Mouse (Mus musculus) urinary bladder, adult 18-20 months (tissue): ENCODE measurements around the gene Blmh.

Experiments used
- DNase-seq, 2 experiments: peaks; one replicate each; pipeline ENCODE4 v3.0.0; 2022; ENCODE audit warnings: low spot score in 2 of 2, mixed read lengths in 2 of 2

The Blmh gene

DNA sequence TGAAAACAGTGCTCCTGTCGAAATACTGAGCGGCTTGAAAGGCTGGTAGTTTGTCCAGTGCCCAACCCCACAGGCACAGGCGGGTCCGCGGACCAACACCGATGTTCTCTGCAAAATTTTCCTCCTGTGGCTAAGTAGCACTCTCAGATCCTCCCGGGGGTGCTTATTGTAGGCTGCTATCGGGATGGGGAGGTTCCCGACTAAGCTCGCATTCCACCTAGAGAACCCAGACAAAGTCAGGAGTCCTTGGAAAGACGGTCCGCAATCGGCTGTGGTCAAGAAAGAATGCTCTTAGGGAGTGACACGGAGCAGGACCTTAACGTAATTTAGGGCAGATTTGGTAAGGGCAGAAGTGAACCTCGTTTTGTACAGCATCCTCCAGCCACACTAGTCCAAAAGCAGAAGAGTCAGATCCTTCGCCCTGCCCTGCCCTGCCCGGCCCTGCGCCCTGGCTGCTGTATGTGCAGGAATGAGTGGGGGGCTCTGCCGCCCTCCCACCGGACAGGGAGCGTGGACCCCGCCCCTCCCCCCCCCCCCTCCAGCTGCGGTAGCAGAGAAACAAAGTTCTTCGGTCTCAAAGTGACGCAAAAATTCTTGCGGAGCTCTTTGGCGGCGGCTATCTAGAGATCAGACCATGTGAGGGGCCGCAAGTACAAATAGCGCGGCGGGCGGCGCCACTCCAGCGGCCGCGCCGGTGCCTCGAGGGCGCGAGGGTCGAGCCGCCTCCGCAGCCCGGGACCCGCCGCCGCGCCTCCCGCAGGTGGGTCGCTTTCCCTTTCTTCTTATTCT lies 73.5 kb downstream of the Blmh start, which contains the start of gene Slc6a4:
Gene Slc6a4 (plus strand): TSS at position 688 of the 789 bp plus-strand sequence.
- DNase-seq = peak in 1 of 2 experiments; percentile 28

DNA sequence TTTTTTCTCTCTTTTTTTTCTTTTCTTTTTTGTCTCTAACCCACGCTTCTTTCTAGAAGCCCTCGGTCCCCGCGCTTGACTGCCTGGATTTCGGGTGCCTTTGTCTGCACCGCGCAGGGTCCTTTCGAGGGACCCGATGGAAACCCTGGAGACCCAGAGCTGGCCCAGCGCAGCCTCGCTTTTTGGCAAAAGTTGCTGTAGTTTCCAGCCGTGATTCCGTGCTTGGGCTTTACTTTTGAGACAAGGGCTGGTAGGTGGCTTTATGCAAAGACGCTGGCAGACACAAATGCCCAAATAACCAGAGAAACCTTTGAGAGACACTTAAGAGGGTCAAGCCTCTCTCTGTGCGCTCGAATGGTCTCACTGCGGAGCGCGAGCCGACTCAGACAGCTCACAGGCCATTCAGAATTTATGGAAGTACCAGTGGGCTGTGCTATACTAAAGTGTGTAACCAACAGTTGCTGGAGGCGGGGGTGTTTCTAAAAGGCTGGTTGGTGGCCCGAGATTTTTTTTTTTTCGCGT lies 74.2 kb downstream of the Blmh start:
- no peak for DNase-seq

DNA sequence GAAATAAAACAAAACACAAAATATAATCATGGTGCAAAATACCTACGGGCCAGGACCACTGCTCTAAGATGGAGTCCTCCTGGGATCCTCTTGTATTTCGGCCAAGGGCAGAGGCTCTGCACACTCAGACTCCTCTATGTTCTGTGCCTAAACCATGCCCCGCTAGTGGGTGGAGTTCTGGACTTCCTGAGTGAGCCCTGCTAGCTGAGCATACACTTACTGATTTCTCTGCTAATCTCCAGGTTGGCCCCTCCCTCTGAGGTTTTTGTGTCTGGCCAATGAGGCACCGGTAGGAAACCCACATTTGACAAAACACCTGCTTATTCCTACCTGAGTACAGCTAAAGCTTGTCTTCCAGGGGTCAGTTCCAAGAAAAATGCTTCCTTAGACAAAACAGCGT lies 76.1 kb downstream of the Blmh start:
- DNase-seq = no peak

DNA sequence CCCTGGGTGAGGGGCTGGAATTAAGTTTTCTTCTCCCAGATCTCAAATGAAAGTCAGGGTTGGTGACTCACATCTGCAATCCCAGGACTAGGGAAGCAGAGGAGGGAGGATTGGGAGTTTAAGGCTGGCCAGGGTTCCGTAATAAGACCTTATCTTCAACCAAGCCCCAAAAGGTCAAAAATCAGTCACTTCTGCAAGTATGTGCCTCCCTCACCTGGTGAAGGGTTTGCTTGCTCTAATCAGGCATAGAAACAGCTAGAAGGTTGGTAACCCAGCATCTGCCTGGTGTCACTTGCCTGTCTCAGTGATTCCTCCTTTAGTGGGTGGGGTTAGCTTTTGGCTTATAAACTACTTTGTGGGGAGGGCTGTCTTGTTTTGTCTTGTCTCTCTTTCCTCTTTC lies 77.8 kb downstream of the Blmh start:
- no peak for DNase-seq

DNA sequence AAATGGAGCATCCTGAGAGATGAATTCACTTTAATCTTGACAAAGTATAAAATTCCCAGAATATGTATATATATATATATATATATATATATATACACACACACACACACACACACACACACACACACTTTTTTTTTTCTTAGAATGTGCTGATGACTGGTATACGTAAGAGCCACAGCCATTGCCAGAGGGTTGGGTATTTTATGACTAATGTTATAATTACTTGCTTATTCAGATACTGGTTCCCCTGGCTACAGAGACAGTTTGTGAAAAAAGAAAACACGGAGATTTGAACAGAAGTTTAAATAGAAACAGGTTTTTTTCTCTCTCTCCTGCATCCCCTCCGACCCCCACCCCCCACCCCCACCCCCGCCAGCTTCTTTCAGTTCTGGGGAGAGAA lies 81.3 kb downstream of the Blmh start:
- no peak for DNase-seq

DNA sequence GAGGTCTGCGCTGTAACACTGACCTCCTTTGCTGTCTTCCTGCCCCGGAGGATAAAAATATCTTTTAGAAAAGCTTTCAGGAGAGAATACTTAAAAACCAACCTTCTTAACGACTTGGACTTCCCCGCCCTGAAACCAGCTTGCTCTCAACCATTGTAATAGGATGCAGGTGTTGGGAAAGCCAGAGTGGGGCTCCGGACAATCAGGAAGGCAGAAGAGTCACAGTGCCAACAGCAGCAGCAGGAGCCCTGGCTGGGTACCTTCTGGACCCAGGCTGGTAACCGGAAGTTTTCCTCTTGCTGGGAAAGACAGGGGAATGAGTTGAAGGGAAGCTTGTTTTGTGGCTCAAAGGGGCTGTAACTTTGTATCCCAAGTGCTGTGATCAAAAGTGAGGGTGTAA lies 82.0 kb downstream of the Blmh start:
- DNase-seq = no peak

DNA sequence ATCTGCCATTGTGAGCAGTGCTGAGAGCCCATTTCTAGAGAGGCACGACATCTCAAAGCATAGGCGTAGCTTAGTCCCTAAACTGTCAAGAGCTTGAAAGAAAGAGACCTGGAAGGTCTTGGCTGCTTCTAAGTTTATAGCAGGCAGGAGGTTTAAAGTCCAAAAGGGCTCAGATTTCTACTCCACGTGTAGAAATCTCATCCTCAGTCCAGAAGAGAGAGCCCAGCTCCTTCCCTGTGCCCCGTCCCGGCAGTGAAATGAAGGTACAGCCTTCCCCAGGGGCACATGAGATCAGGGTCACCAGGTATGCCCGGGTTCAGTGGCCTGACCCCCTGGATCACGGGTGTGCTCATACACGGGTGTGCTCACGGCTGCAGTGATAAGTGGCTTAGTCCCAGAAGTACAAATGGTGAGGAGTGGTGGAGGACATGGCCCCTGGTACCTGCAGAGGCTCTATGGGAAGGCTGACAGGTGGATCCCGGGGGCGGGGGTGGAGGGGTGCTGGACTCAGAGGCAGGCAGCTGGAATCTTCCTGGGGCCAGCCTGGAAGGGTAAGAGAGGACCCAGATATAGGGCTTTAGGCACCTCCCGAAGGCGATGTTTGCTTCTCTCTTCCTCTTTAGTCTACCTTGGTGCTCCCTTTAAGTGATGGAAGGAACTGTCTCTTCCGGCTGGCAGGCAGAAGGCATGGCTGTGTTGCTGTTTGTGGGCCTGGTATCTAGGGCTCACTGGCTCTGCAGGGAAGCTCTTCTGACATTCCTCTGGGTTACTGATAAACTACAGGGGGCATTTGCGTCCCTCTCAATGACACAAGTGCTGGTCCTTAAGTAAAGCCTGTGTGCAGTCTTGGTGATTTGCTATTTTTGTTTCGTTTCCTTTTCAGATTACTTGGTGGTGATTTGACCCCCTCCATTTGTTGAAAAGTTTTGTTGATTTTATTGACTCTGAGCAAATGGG lies 84.7 kb downstream of the Blmh start:
- DNase-seq = no peak

DNA sequence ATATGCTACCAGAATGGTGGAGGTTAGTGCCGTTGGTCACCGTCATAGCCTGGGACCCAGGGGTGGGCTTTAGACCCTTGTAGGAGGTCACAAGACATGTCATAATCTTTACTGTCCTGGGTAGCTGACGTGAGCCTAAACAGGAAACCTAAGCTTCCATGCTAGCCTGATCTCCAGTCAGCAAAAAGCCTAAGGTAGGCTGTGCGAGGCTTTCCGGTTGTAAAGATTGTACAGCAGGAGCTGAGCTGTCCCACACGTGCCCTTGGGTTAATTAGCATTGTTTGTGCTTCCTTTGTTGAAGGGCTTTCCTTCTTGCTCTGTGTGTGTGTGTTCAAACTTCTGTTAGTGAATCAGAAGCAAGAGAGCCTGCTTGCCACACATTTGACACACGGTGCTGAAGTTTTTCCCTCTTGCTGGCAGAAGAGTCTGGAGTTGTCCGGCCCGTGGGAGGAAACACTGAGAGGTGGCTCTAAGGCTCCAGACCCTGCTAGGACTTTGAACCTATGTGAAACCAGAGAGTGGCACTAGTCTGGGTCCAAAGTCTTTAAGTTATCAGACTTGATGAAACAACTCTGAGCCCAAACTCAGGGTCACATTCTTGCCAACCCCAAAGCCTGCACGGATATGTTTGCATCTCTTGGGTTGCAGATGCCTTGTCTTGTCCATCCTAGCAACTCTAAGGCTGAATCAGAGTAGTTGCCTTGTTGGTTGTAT lies 86.3 kb downstream of the Blmh start:
- no peak for DNase-seq

DNA sequence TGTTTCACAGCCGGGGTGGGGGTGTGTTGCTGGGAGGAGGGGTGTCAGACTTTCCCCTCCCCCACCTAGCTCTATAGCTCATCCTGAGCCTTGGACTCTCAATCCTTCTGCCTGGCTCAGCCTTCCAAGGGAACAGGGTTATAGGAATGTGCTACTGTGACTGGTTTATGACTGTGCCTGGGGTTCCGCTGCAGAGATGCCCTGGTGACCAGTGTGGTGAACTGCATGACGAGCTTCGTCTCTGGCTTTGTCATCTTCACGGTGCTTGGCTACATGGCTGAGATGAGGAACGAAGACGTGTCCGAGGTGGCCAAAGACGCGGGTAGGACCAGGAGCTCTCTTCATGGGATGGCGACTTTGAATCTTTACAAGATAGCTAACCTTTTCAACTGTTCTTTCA lies 93.4 kb downstream of the Blmh start:
- DNase-seq = no peak

DNA sequence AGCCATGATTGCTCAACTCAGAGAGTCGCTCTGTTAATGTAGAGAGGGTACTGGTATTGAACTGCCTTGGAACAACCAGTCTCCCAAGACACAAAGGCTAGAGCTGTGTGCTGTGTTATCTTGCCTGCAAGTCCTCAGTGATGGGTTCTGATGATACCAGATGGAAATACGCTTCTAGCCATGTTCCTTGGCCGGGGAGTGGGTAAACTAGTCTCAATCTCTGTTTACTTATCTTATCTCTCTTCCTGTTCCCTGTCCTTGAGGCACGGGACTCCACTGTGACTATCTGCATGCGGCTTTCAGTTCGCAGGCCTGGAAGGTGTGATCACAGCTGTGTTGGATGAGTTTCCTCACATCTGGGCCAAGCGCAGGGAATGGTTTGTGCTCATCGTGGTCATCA lies 94.9 kb downstream of the Blmh start:
- no peak for DNase-seq

DNA sequence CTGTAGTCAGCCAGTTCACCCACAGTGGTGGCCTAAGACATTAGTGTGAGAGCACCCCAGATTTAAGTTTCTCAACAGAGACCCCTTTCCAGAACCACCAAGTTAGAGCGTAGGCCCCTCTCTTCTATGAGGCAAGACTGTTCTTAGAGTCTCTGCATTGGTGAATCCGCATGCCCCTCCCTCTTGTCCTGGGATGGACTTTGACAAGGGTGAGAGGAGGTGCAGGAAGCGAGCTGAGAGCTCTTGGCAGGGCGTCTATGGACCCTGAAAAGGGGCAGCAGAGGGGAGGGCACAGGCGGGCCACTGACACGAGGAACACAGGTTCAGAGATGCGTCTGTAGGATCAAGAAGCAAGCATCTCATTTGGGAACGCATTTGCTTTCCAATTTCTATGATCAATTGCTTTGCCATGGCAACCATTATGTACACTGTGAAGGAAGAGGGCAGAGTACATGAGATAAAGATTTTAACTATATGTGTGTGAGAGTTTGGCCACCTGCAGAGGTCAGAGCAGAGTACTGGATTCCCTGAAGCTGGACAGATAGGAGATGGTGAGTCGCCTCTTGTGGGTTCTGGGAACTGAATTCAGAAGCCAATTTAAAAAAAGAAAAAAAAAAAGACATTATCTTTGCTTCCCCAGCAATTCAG lies 97.3 kb downstream of the Blmh start:
- no peak for DNase-seq

DNA sequence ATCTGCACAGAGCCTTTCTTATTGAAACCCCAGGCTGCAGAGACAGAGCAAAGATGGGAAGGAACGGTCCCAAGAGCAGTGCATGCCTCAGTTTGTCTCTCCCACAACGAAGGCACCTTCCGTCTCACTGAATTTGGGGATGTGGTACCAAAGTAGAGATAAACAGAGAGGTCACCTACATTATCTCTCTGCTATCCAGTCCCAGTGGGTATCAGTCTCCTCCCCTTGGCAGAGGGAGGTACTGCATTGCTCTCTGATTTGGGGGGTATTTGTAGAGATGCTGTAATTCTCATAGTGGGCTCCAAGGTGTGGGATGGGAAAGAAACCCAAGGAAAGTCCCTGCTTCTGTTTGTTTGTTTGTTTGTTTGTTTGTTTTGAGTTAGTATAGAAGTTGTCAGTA lies 102.0 kb downstream of the Blmh start:
- DNase-seq = no peak

DNA sequence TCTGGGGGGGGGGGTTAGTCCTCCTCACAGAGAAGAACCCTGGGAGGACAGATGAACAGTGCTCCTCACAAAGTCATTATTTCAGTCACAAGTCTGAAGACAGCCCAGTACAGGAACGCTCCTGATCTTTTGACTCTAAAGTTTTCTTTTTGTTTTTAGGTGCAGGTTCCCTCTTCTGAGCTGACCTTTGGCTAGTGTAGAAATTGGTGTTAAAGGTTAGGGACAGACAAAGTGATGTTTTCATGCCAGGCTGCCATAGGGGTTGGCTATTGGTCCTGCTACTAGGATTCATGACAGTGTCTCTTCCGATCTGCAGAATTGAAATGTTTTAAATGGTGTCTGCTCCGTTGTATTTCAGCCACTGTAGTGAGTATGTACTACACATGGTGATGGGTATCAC lies 103.5 kb downstream of the Blmh start:
- DNase-seq = no peak

DNA sequence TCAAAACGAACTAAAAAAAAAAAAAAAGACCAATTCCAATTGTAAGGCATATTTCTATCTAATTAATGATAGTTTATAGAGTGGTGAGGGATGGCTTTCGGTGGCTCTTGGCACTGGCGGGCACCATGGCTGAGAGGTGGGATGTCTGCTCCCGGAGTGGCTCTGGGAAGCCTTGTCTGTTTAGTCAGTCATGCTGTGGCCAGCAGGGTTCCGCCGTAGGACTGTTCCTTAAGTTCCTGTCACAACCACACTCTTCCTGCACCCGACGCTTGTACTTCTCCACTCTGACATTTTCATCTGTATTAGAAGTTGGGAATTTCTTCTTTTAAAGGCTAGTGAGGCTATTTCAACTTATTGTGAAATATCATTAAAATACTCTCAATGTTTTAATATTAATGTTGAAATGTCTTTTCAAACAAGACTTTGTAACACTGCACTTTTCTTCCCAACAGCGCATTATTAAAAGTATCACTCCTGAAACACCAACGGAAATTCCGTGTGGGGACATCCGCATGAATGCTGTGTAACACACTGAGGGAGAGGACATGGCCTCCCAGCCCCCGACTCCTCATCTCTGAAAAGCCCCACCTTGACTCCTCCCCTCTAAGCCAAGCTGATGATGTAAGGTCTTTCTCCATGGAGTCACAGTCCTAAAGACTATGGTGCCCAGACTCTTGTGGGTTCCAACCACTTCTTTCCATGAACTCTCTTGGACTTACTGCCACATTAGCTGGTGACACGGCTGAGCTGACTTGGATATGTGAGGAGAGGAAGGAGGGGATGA lies 106.7 kb downstream of the Blmh start:
- DNase-seq = no peak
